In the genomic region with DNA sequence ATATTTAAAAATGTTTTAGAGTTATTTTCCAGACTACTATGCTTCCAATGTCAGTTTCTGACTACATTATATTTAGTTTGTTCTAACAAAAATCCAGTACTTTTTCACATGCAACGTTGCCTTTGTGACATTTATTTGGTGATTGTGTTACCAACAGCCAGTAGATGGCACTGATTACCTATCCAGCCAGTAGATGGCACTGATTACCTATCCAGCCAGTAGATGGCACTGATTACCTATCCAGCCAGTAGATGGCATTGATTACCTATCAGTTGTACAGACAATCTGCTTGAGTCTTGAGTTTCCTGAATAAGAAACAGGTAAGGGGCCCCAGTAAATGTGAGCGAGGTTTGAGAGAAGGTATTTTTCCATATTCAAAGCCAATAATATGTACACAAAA, we compare ENCODE assay signal across 10 mouse cellular contexts. TPM values are rescaled to one million over a fixed set of nuclear protein-coding genes. Genes with fewer than 3 reads are reported as not detected.
DNase-seq lines count a peak whose midpoint lies in the region; ATAC-seq and TF ChIP-seq lines count a peak whose summit lies in the region.
"Had no signal": no experiment of that assay in that cellular context is flagged by ENCODE, and none has a peak within 500 bp of the region (broad histone marks: within the 10 kb centered on the region; RNA-seq: fewer than 3 reads in every experiment).

No protein-coding gene starts in this region.

- no peak for TF ChIP-seq POLR2A in cerebellum, adult 2 months (IDR thresholded peaks at IDR 0.05; ENCODE audit: borderline replicate concordance, insufficient read depth, low read length)

- intact Hi-C loops in left cerebral cortex, postnatal 36 days (cut with DNase I): loop anchor here (2.0 to 5.0 kb wide), 2 partner anchors 357 to 1001 kb away; no protein-coding TSS in a partner anchor

- no peaks in the 10 kb centered on the region for H3K9me3 ChIP-seq in intestine, postnatal 0 days (ENCODE audit: control insufficient read depth)
- no peaks in the 10 kb centered on the region for H3K9me3 ChIP-seq in intestine, embryonic 15.5 days
- no peaks in the 10 kb centered on the region for H3K9me3 ChIP-seq in E14TG2a.4 (ENCODE audit: low read length)
- H3K9me3 ChIP-seq in hindbrain, postnatal 0 days (ENCODE audit: low read length): no peaks in the 10 kb centered on the region
- H3K9me3 ChIP-seq in heart, embryonic 12.5 days (replicated peaks): no peaks in the 10 kb centered on the region

- no peaks in the 10 kb centered on the region for H3K36me3 ChIP-seq in intestine, postnatal 0 days (ENCODE audit: control insufficient read depth, insufficient read depth)
- H3K36me3 ChIP-seq in intestine, embryonic 15.5 days: no peaks in the 10 kb centered on the region
- no peaks in the 10 kb centered on the region for H3K36me3 ChIP-seq in E14TG2a.4 (ENCODE audit: insufficient read depth, low read length)
- no peaks in the 10 kb centered on the region for H3K36me3 ChIP-seq in hindbrain, postnatal 0 days (ENCODE audit: insufficient read depth, low read length)
- no peaks in the 10 kb centered on the region for H3K36me3 ChIP-seq in heart, embryonic 12.5 days

- 40% methylated on average over 2 of the region's 2 CpGs for WGBS in intestine, postnatal 0 days
- WGBS in intestine, embryonic 15.5 days: 36% methylated on average over 2 of the region's 2 CpGs
- WGBS in cerebellum, adult 2 months: 36% methylated on average over 2 of the region's 2 CpGs
- WGBS in hindbrain, postnatal 0 days: 27% methylated on average over 2 of the region's 2 CpGs
- 47% methylated on average over 2 of the region's 2 CpGs for WGBS in heart, embryonic 12.5 days

- H3K9ac ChIP-seq in intestine, postnatal 0 days (ENCODE audit: low read depth, low read length): no peak overlapping the region
- no peak overlapping the region for H3K9ac ChIP-seq in intestine, embryonic 15.5 days
- no peak overlapping the region for H3K9ac ChIP-seq in hindbrain, postnatal 0 days (replicated peaks; ENCODE audit: low read length)
- H3K9ac ChIP-seq in heart, embryonic 12.5 days: no peak overlapping the region

- ATAC-seq in intestine, postnatal 0 days: no peak
- no peak for ATAC-seq in intestine, embryonic 15.5 days
- peak; percentile 78 for ATAC-seq in hindbrain, postnatal 0 days
- ATAC-seq in heart, embryonic 12.5 days (ENCODE audit: insufficient number of reproducible peaks, low FRiP score): no peak

- no peak overlapping the region for H3K4me2 ChIP-seq in intestine, postnatal 0 days (replicated peaks; ENCODE audit: low read depth)
- no peak overlapping the region for H3K4me2 ChIP-seq in intestine, embryonic 15.5 days (replicated peaks)
- no peak overlapping the region for H3K4me2 ChIP-seq in hindbrain, postnatal 0 days (ENCODE audit: low read depth, low read length)
- no peak overlapping the region for H3K4me2 ChIP-seq in heart, embryonic 12.5 days

- H3K4me1 ChIP-seq in intestine, postnatal 0 days (replicated peaks; ENCODE audit: control insufficient read depth, insufficient read depth, low read length): no peaks in the 10 kb centered on the region
- H3K4me1 ChIP-seq in intestine, embryonic 15.5 days (replicated peaks): no peaks in the 10 kb centered on the region
- no peaks in the 10 kb centered on the region for H3K4me1 ChIP-seq in E14TG2a.4 (replicated peaks; ENCODE audit: low read depth, low read length)
- no peaks in the 10 kb centered on the region for H3K4me1 ChIP-seq in cerebellum, adult 2 months (ENCODE audit: control insufficient read depth, insufficient read depth, low read length)
- H3K4me1 ChIP-seq in hindbrain, postnatal 0 days (ENCODE audit: insufficient read depth, low read length): no peaks in the 10 kb centered on the region
- H3K4me1 ChIP-seq in heart, embryonic 12.5 days (replicated peaks): peaks cover 5% of the 10 kb centered on the region

- H3K27ac ChIP-seq in intestine, postnatal 0 days (ENCODE audit: low read depth, low read length): no peak overlapping the region
- H3K27ac ChIP-seq in intestine, embryonic 15.5 days: no peak overlapping the region
- H3K27ac ChIP-seq in cerebellum, adult 2 months (ENCODE audit: insufficient read depth, low read length): no peak overlapping the region
- H3K27ac ChIP-seq in hindbrain, postnatal 0 days: no peak overlapping the region
- no peak overlapping the region for H3K27ac ChIP-seq in heart, embryonic 12.5 days (ENCODE audit: poor library complexity, severe bottlenecking)

- peak; percentile 28 to 64 for DNase-seq in cerebellum, adult 2 months
- DNase-seq in hindbrain, postnatal 0 days (ENCODE audit: low spot score): peak; percentile 55
- peak; percentile 13 to 33 for DNase-seq in left cerebral cortex, postnatal 36 days (ENCODE audit: low spot score in 2 of 2)
- DNase-seq in retina, embryonic 14.5 days (ENCODE audit: low spot score): peak; percentile 41

- H3K27me3 ChIP-seq in intestine, postnatal 0 days (replicated peaks; ENCODE audit: control insufficient read depth, insufficient read depth, low read length): no peaks in the 10 kb centered on the region
- no peaks in the 10 kb centered on the region for H3K27me3 ChIP-seq in intestine, embryonic 15.5 days (replicated peaks)
- H3K27me3 ChIP-seq in E14TG2a.4 (ENCODE audit: insufficient read depth, low read length): no peaks in the 10 kb centered on the region
- H3K27me3 ChIP-seq in cerebellum, adult 2 months (ENCODE audit: control insufficient read depth, insufficient read depth, low read length): no peaks in the 10 kb centered on the region
- no peaks in the 10 kb centered on the region for H3K27me3 ChIP-seq in hindbrain, postnatal 0 days (ENCODE audit: insufficient read depth, low read length)
- H3K27me3 ChIP-seq in heart, embryonic 12.5 days (replicated peaks): no peaks in the 10 kb centered on the region

- peak; percentile 89 for TF ChIP-seq CTCF in intestine, postnatal 0 days (IDR thresholded peaks at IDR 0.05; ENCODE audit: low read depth)
- TF ChIP-seq CTCF in E14TG2a.4 (conservative IDR thresholded peaks at IDR 0.05; ENCODE audit: low read length): peak; percentile 60
- TF ChIP-seq CTCF in cerebellum, adult 2 months (IDR thresholded peaks at IDR 0.05; ENCODE audit: borderline replicate concordance, insufficient read depth, low read depth, low read length): peak; percentile 46; the same call in 1 of the 2 replicates
- TF ChIP-seq CTCF in hindbrain, postnatal 0 days (IDR thresholded peaks at IDR 0.05; ENCODE audit: low read depth): peak; percentile 92

- no peak overlapping the region for H3K4me3 ChIP-seq in intestine, postnatal 0 days (ENCODE audit: low read depth, low read length)
- no peak overlapping the region for H3K4me3 ChIP-seq in intestine, embryonic 15.5 days (replicated peaks)
- H3K4me3 ChIP-seq in E14TG2a.4 (replicated peaks; ENCODE audit: low read length): no peak overlapping the region
- H3K4me3 ChIP-seq in cerebellum, adult 2 months (replicated peaks; ENCODE audit: insufficient read depth, low read depth, low read length): no peak overlapping the region
- H3K4me3 ChIP-seq in hindbrain, postnatal 0 days (ENCODE audit: low read length): no peak overlapping the region
- no peak overlapping the region for H3K4me3 ChIP-seq in heart, embryonic 12.5 days

RNA-seq across cellular contexts. Expression of a gene that starts 20.6 kb away (rescaled TPM):
- polyA plus RNA-seq in intestine, postnatal 0 days (2015; fragmentation: Nextera tagmentation; extraction: Ambion mirVana): 33.9 TPM in 2 replicates
- polyA plus RNA-seq in intestine, embryonic 15.5 days (2015; fragmentation: Nextera tagmentation; extraction: Ambion mirVana): 37.1 and 46.2 TPM in 2 replicates
- polyA plus RNA-seq in cerebellum, adult 2 months (2012; rRNA removed): 16.7 and 18.0 TPM in 2 replicates
- total RNA-seq in hindbrain, postnatal 0 days (2014; rRNA removed): 84.7 and 97.5 TPM in 2 replicates
- 58.8 and 62.7 TPM in 2 replicates for polyA plus RNA-seq in hindbrain, postnatal 0 days (2015; fragmentation: Nextera tagmentation; extraction: Ambion mirVana)
- total RNA-seq in left cerebral cortex, postnatal 36 days (2021): 10 to 100 TPM; 17.0 to 17.8 TPM
- polyA plus RNA-seq in heart, embryonic 12.5 days (2016; fragmentation: Nextera tagmentation; extraction: Ambion mirVana): 35.1 and 38.0 TPM in 2 replicates

RNA-seq across cellular contexts. Expression of a gene that starts 47.8 kb away (rescaled TPM):
- polyA plus RNA-seq in intestine, postnatal 0 days (2015; fragmentation: Nextera tagmentation; extraction: Ambion mirVana): 0.18 and 0.30 TPM in 2 replicates
- 0.20 TPM in 1 of 2 replicates, not detected in the other for polyA plus RNA-seq in intestine, embryonic 15.5 days (2015; fragmentation: Nextera tagmentation; extraction: Ambion mirVana)
- not detected in 2 replicates for polyA plus RNA-seq in cerebellum, adult 2 months (2012; rRNA removed)
- total RNA-seq in hindbrain, postnatal 0 days (2014; rRNA removed): not detected in 2 replicates
- polyA plus RNA-seq in hindbrain, postnatal 0 days (2015; fragmentation: Nextera tagmentation; extraction: Ambion mirVana): 0.14 TPM in 1 of 2 replicates, not detected in the other
- not detected for total RNA-seq in left cerebral cortex, postnatal 36 days (2021)
- polyA plus RNA-seq in heart, embryonic 12.5 days (2016; fragmentation: Nextera tagmentation; extraction: Ambion mirVana): not detected in 2 replicates
- polyA plus RNA-seq: limb, embryonic 11.5 days; stomach, embryonic 16.5 days had no signal
